Mouse (Mus musculus) hindbrain, embryonic 15.5 days (tissue): ENCODE data around the gene Prkcd. TPM values are rescaled to one million over a fixed set of nuclear protein-coding genes. Genes with fewer than 3 reads are reported as not detected.

Source experiments
- ATAC-seq: fragments of 200-750 bp; cut with Nextera tagmentation; 2 replicates; pipeline ENCODE4 v1.8.0; 2017; ENCODE audit warnings: low read depth, moderate number of reproducible peaks, moderate TSS enrichment; ENCODE audit not compliant: low FRiP score
- H3K27ac ChIP-seq: fragments of 300-500 bp; sonication (generic); replicated peaks from 2 replicates; pipeline ENCODE4 v1.5.1; 2015; ENCODE audit warnings: mild to moderate bottlenecking, inconsistent platforms
- H3K27me3 ChIP-seq: fragments of 300-500 bp; sonication (generic); 2 replicates; pipeline ENCODE4 v1.6.1; 2015; ENCODE audit warnings: control low read depth, inconsistent platforms
- H3K36me3 ChIP-seq: fragments of 300-500 bp; sonication (generic); 2 replicates; pipeline ENCODE4 v1.6.1; 2015; ENCODE audit warnings: control low read depth, inconsistent platforms
- H3K4me1 ChIP-seq: fragments of 300-500 bp; sonication (generic); replicated peaks from 2 replicates; pipeline ENCODE4 v1.6.1; 2015; ENCODE audit warnings: control low read depth, inconsistent platforms
- H3K4me2 ChIP-seq: fragments of 300-500 bp; sonication (generic); 2 replicates; pipeline ENCODE4 v1.6.1; 2015; ENCODE audit warnings: moderate library complexity, mild to moderate bottlenecking, inconsistent platforms
- H3K4me3 ChIP-seq: fragments of 300-500 bp; sonication (generic); 2 replicates; pipeline ENCODE4 v1.5.1; 2015; ENCODE audit warnings: mild to moderate bottlenecking, inconsistent platforms
- H3K9ac ChIP-seq: fragments of 300-500 bp; sonication (generic); 2 replicates; pipeline ENCODE4 v1.6.1; 2015; ENCODE audit warnings: inconsistent platforms
- H3K9me3 ChIP-seq: fragments of 300-500 bp; sonication (generic); 2 replicates; pipeline ENCODE4 v1.6.1; 2016; ENCODE audit warnings: control low read depth, inconsistent platforms
- WGBS: fragments of 180-500 bp; shearing (Covaris S2); methylation state at CpG from one replicate; pipeline ENCODE4 v1.1.7; 2015; 5-methylcytosine and 5-hydroxymethylcytosine counted together
- microRNA-seq: library from miRNA; unstranded; fragments of <30 nt; microRNA quantifications from one replicate; pipeline ENCODE4, GENCODE M21; 2016
- polyA plus RNA-seq: library from polyadenylated mRNA; unstranded; fragments of >200 nt; fragmentation: Nextera tagmentation; extraction: Ambion mirVana; gene quantifications from 2 replicates; pipeline ENCODE4 v1.2.1, GENCODE M21; 2015

The Prkcd gene
- polyA plus RNA-seq, 1 experiment from 2014 or later = 27.1 TPM

DNA sequence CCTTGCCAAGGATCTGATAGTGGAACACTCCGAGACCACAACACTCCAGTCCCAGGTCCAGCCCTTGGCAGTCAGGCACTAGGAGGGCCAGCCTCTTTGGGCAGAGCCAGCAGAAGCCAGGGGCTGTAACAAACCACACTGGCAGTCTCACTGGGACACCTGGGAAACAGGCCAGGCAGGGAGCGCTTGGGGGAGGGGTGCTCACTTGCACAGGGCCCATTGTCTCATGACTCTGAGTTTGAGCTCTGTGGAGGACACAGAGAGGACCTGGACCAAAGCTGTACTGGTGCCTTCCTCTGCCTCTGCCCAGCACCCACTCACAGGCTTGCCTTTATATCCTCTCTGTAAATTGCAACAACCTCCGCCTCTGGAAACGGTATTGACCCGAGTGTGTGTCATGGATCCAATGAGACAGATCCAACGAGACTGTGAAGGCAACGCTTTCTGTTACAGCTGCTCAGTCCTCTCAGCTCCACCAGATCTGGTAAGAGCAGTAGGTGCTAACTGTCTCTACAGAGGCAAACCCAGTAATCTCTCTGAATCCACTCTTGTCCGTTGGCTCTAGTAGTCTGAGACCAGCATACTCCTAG lies 77.8 kb downstream of the Prkcd start, which contains the start of gene Tkt:
Tkt (plus strand) TSS at position 229 of the 590 bp plus-strand sequence.
- peak within 1 kb of the TSS; percentile 65 for H3K4me3 ChIP-seq
- WGBS = 27% methylated on average over 8 of the region's 8 CpGs
- H3K4me2 ChIP-seq = peak within 1 kb of the TSS; percentile 74
- H3K4me1 ChIP-seq = peaks cover 30% of the 10 kb centered on the region
- peak within 1 kb of the TSS; percentile 74 for H3K9ac ChIP-seq
- H3K27ac ChIP-seq = peak within 1 kb of the TSS; percentile 94
- peak; percentile 55 for ATAC-seq
- no peaks in the 10 kb centered on the region for H3K36me3 ChIP-seq
- H3K27me3 ChIP-seq = no peaks in the 10 kb centered on the region
- no peaks in the 10 kb centered on the region for H3K9me3 ChIP-seq

Small RNA genes lying within 50 kb of the gene (microRNA-seq; reads per million reads assigned to microRNA genes)
- 4.8 reads per million, percentile 20 among the genes with 10 or more reads in this experiment for gene Mir3076

Other genes with a start within 250 kb of the Prkcd start
- 16.2 and 18.3 TPM in 2 replicates for gene Dcp1a, start 146.7 kb downstream of the Prkcd start, polyA plus RNA-seq
- gene Cacna1d, start 134.8 kb downstream of the Prkcd start, polyA plus RNA-seq = 8.3 and 10.7 TPM in 2 replicates
- gene Tkt, start 77.9 kb downstream of the Prkcd start, polyA plus RNA-seq = 278 and 288 TPM in 2 replicates
- gene Rft1, start 28.1 kb upstream of the Prkcd start, polyA plus RNA-seq = 8.0 and 8.6 TPM in 2 replicates
- 16.9 and 18.1 TPM in 2 replicates for gene Sfmbt1, start 88.6 kb upstream of the Prkcd start, polyA plus RNA-seq
- 19.8 and 20.4 TPM in 2 replicates for gene Tmem110, start 199.4 kb upstream of the Prkcd start, polyA plus RNA-seq